ENCODE assay signal across 12 mouse cellular contexts in genomic region chr5:24342966-24343365, GRCm38 (mm10). TPM values are rescaled to one million over a fixed set of nuclear protein-coding genes. Genes with fewer than 3 reads are reported as not detected.
DNase-seq lines count a peak whose midpoint lies in the region; ATAC-seq and TF ChIP-seq lines count a peak whose summit lies in the region.
"Had no signal": no experiment of that assay in that cellular context is flagged by ENCODE, and none has a peak within 500 bp of the region (broad histone marks: within the 10 kb centered on the region; RNA-seq: fewer than 3 reads in every experiment).

No protein-coding gene starts in this region.

- H3K9ac ChIP-seq in forebrain, embryonic 11.5 days (ENCODE audit: low read length): no peak overlapping the region
- H3K9ac ChIP-seq in forebrain, postnatal 0 days: no peak overlapping the region
- no peak overlapping the region for H3K9ac ChIP-seq in liver, embryonic 16.5 days (ENCODE audit: low read depth, low read length)
- no peak overlapping the region for H3K9ac ChIP-seq in hindbrain, embryonic 15.5 days
- no peak overlapping the region for H3K9ac ChIP-seq in stomach, embryonic 15.5 days

- DNase-seq in forebrain, embryonic 11.5 days (ENCODE audit: low spot score): no peak
- DNase-seq in forebrain, postnatal 0 days: no peak
- no peak for DNase-seq in liver
- DNase-seq in adrenal gland, postnatal 10 days: no peak
- no peak for DNase-seq in lung, postnatal 14 days
- DNase-seq: cerebellum, postnatal 10 days; lung, adult 2 months; thymus, postnatal 36 days had no signal

- no peaks in the 10 kb centered on the region for H3K9me3 ChIP-seq in forebrain, embryonic 11.5 days (ENCODE audit: control insufficient read depth, low read length)
- no peaks in the 10 kb centered on the region for H3K9me3 ChIP-seq in forebrain, postnatal 0 days (ENCODE audit: low read length)
- no peaks in the 10 kb centered on the region for H3K9me3 ChIP-seq in liver, embryonic 16.5 days (replicated peaks; ENCODE audit: control insufficient read depth, low read length)
- no peaks in the 10 kb centered on the region for H3K9me3 ChIP-seq in hindbrain, embryonic 15.5 days
- no peaks in the 10 kb centered on the region for H3K9me3 ChIP-seq in stomach, embryonic 15.5 days

- 68% methylated on average over 8 of the region's 8 CpGs for WGBS in forebrain, embryonic 11.5 days
- 62% methylated on average over 8 of the region's 8 CpGs for WGBS in forebrain, postnatal 0 days
- WGBS in liver, embryonic 16.5 days (ENCODE audit: insufficient replicate concordance): 54% methylated on average over 8 of the region's 8 CpGs
- WGBS in hindbrain, embryonic 15.5 days: 45% methylated on average over 8 of the region's 8 CpGs
- WGBS in stomach, embryonic 15.5 days: 23% methylated on average over 8 of the region's 8 CpGs

- no peak overlapping the region for H3K4me2 ChIP-seq in forebrain, embryonic 11.5 days (ENCODE audit: low read depth, low read length, severe bottlenecking)
- no peak overlapping the region for H3K4me2 ChIP-seq in forebrain, postnatal 0 days (ENCODE audit: low read depth)
- no peak overlapping the region for H3K4me2 ChIP-seq in liver, embryonic 16.5 days (ENCODE audit: low read depth, low read length)
- H3K4me2 ChIP-seq in hindbrain, embryonic 15.5 days: no peak overlapping the region
- H3K4me2 ChIP-seq in stomach, embryonic 15.5 days: 0 out of 2 replicates have a peak overlapping the region, but pooled peaks have one; percentile 29

- H3K4me3 ChIP-seq in forebrain, embryonic 11.5 days (ENCODE audit: low read depth, low read length): no peak overlapping the region
- H3K4me3 ChIP-seq in forebrain, postnatal 0 days (ENCODE audit: low read depth, low read length): no peak overlapping the region
- H3K4me3 ChIP-seq in liver, embryonic 16.5 days (ENCODE audit: low read depth, low read length): no peak overlapping the region
- no peak overlapping the region for H3K4me3 ChIP-seq in hindbrain, embryonic 15.5 days
- no peak overlapping the region for H3K4me3 ChIP-seq in stomach, embryonic 15.5 days (replicated peaks)

- peaks cover 21% of the 10 kb centered on the region for H3K4me1 ChIP-seq in forebrain, embryonic 11.5 days (replicated peaks; ENCODE audit: control insufficient read depth, insufficient read depth, low read length)
- peaks cover 18% of the 10 kb centered on the region for H3K4me1 ChIP-seq in forebrain, postnatal 0 days (ENCODE audit: insufficient read depth)
- H3K4me1 ChIP-seq in liver, embryonic 16.5 days (ENCODE audit: control insufficient read depth, low read depth, low read length): peaks cover 28% of the 10 kb centered on the region
- H3K4me1 ChIP-seq in hindbrain, embryonic 15.5 days (replicated peaks): peaks cover 34% of the 10 kb centered on the region
- peaks cover 44% of the 10 kb centered on the region for H3K4me1 ChIP-seq in stomach, embryonic 15.5 days

- peak overlapping the region; percentile 95 for H3K27ac ChIP-seq in forebrain, embryonic 11.5 days (ENCODE audit: low read depth, low read length)
- no peak overlapping the region for H3K27ac ChIP-seq in forebrain, postnatal 0 days (ENCODE audit: low read depth, low read length)
- no peak overlapping the region for H3K27ac ChIP-seq in liver, embryonic 16.5 days (ENCODE audit: low read length)
- 0 out of 2 replicates have a peak overlapping the region, but pooled peaks have one; percentile 83 for H3K27ac ChIP-seq in hindbrain, embryonic 15.5 days (replicated peaks)
- H3K27ac ChIP-seq in stomach, embryonic 15.5 days: peak overlapping the region; percentile 71

- TF ChIP-seq CTCF in forebrain, postnatal 0 days (IDR thresholded peaks at IDR 0.05; ENCODE audit: low read depth): no peak

- no peaks in the 10 kb centered on the region for H3K27me3 ChIP-seq in forebrain, embryonic 11.5 days (ENCODE audit: control insufficient read depth, insufficient read depth, low read length)
- H3K27me3 ChIP-seq in forebrain, postnatal 0 days (ENCODE audit: insufficient read depth, low read length): no peaks in the 10 kb centered on the region
- H3K27me3 ChIP-seq in liver, embryonic 16.5 days (ENCODE audit: control insufficient read depth, insufficient read depth, low read depth, low read length): peaks cover 2% of the 10 kb centered on the region; the same call in 1 of the 2 replicates
- H3K27me3 ChIP-seq in hindbrain, embryonic 15.5 days: no peaks in the 10 kb centered on the region
- no peaks in the 10 kb centered on the region for H3K27me3 ChIP-seq in stomach, embryonic 15.5 days (replicated peaks)

- no peaks in the 10 kb centered on the region for H3K36me3 ChIP-seq in forebrain, embryonic 11.5 days (ENCODE audit: control insufficient read depth, insufficient read depth, low read length)
- H3K36me3 ChIP-seq in forebrain, postnatal 0 days (ENCODE audit: insufficient read depth): 0 out of 2 replicates have a peak, but pooled peaks cover 3% of the 10 kb centered on the region
- no peaks in the 10 kb centered on the region for H3K36me3 ChIP-seq in liver, embryonic 16.5 days (ENCODE audit: control insufficient read depth, insufficient read depth)
- H3K36me3 ChIP-seq in hindbrain, embryonic 15.5 days: no peaks in the 10 kb centered on the region
- H3K36me3 ChIP-seq in stomach, embryonic 15.5 days: no peaks in the 10 kb centered on the region

- no peak for ATAC-seq in forebrain, embryonic 11.5 days (replicated peaks; ENCODE audit: low FRiP score)
- ATAC-seq in forebrain, postnatal 0 days: no peak
- ATAC-seq in liver, embryonic 16.5 days (ENCODE audit: low read depth): peak; percentile 55; the same call in 1 of the 2 replicates
- no peak for ATAC-seq in hindbrain, embryonic 15.5 days (ENCODE audit: low FRiP score, low read depth)
- no peak for ATAC-seq in stomach, embryonic 15.5 days (ENCODE audit: insufficient read depth, low FRiP score, low read depth)
- ATAC-seq: inflammation-experienced regulatory T-cells, adult 6 months had no signal

RNA-seq across cellular contexts. Expression of gene Kcnh2, which starts 8.4 kb away (rescaled TPM):
- 9.1 and 10.9 TPM in 2 replicates for polyA plus RNA-seq in forebrain, embryonic 11.5 days (2014; fragmentation: Nextera tagmentation; extraction: Ambion mirVana)
- 13.5 and 21.2 TPM in 2 replicates for total RNA-seq in forebrain, postnatal 0 days (2014; rRNA removed)
- polyA plus RNA-seq in forebrain, postnatal 0 days (2015; fragmentation: Nextera tagmentation; extraction: Ambion mirVana): 4.7 and 6.8 TPM in 2 replicates
- polyA plus RNA-seq in liver, embryonic 16.5 days (2015; fragmentation: Nextera tagmentation; extraction: Ambion mirVana): 0.20 and 0.27 TPM in 2 replicates
- polyA plus RNA-seq in hindbrain, embryonic 15.5 days (2015; fragmentation: Nextera tagmentation; extraction: Ambion mirVana): 13.0 and 17.9 TPM in 2 replicates
- 9.6 and 12.1 TPM in 2 replicates for polyA plus RNA-seq in stomach, embryonic 15.5 days (2015; fragmentation: Nextera tagmentation; extraction: Ambion mirVana)
- total RNA-seq in adrenal gland, postnatal 10 days (2021): 10 to 100 TPM; 12.8 to 23.1 TPM

RNA-seq across cellular contexts. Expression of gene Nos3, which starts 21.6 kb away (rescaled TPM):
- polyA plus RNA-seq in forebrain, embryonic 11.5 days (2014; fragmentation: Nextera tagmentation; extraction: Ambion mirVana): 6.6 and 7.4 TPM in 2 replicates
- total RNA-seq in forebrain, postnatal 0 days (2014; rRNA removed): 6.1 and 8.3 TPM in 2 replicates
- polyA plus RNA-seq in forebrain, postnatal 0 days (2015; fragmentation: Nextera tagmentation; extraction: Ambion mirVana): 6.3 and 6.8 TPM in 2 replicates
- 2.0 and 2.2 TPM in 2 replicates for polyA plus RNA-seq in liver, embryonic 16.5 days (2015; fragmentation: Nextera tagmentation; extraction: Ambion mirVana)
- 9.6 and 10.7 TPM in 2 replicates for polyA plus RNA-seq in hindbrain, embryonic 15.5 days (2015; fragmentation: Nextera tagmentation; extraction: Ambion mirVana)
- polyA plus RNA-seq in stomach, embryonic 15.5 days (2015; fragmentation: Nextera tagmentation; extraction: Ambion mirVana): 6.8 and 8.3 TPM in 2 replicates
- 10 to 100 TPM; 16.3 to 16.6 TPM for total RNA-seq in adrenal gland, postnatal 10 days (2021)

RNA-seq across cellular contexts. Expression of gene Atg9b, which starts 49.0 kb away (rescaled TPM):
- 0.21 and 0.44 TPM in 2 replicates for polyA plus RNA-seq in forebrain, embryonic 11.5 days (2014; fragmentation: Nextera tagmentation; extraction: Ambion mirVana)
- total RNA-seq in forebrain, postnatal 0 days (2014; rRNA removed): 8.0 and 9.5 TPM in 2 replicates
- 3.4 and 5.1 TPM in 2 replicates for polyA plus RNA-seq in forebrain, postnatal 0 days (2015; fragmentation: Nextera tagmentation; extraction: Ambion mirVana)
- polyA plus RNA-seq in liver, embryonic 16.5 days (2015; fragmentation: Nextera tagmentation; extraction: Ambion mirVana): 1.8 and 2.9 TPM in 2 replicates
- 2.9 and 3.6 TPM in 2 replicates for polyA plus RNA-seq in hindbrain, embryonic 15.5 days (2015; fragmentation: Nextera tagmentation; extraction: Ambion mirVana)
- 2.0 and 2.5 TPM in 2 replicates for polyA plus RNA-seq in stomach, embryonic 15.5 days (2015; fragmentation: Nextera tagmentation; extraction: Ambion mirVana)
- total RNA-seq in adrenal gland, postnatal 10 days (2021): under 1 TPM; 0.60 to 0.67 TPM

RNA-seq across cellular contexts. Expression of gene Abcb8, which starts 50.5 kb away (rescaled TPM):
- 45.5 and 57.8 TPM in 2 replicates for polyA plus RNA-seq in forebrain, embryonic 11.5 days (2014; fragmentation: Nextera tagmentation; extraction: Ambion mirVana)
- total RNA-seq in forebrain, postnatal 0 days (2014; rRNA removed): 58.2 and 64.1 TPM in 2 replicates
- 38.7 and 44.6 TPM in 2 replicates for polyA plus RNA-seq in forebrain, postnatal 0 days (2015; fragmentation: Nextera tagmentation; extraction: Ambion mirVana)
- 29.6 TPM in 2 replicates for polyA plus RNA-seq in liver, embryonic 16.5 days (2015; fragmentation: Nextera tagmentation; extraction: Ambion mirVana)
- 49.7 and 56.5 TPM in 2 replicates for polyA plus RNA-seq in hindbrain, embryonic 15.5 days (2015; fragmentation: Nextera tagmentation; extraction: Ambion mirVana)
- 49.9 and 59.5 TPM in 2 replicates for polyA plus RNA-seq in stomach, embryonic 15.5 days (2015; fragmentation: Nextera tagmentation; extraction: Ambion mirVana)
- total RNA-seq in adrenal gland, postnatal 10 days (2021): 100 to 1,000 TPM in 1 of 2 experiments, 10 to 100 TPM in 1; 93.7 to 116 TPM

Comparison
In these comparisons a context has a peak if more than half of its experiments do, and no peak if none do; other contexts are left out.
1. H3K27ac ChIP-seq: peak in forebrain, embryonic 11.5 days (single experiment), hindbrain, embryonic 15.5 days (single experiment) and stomach, embryonic 15.5 days (single experiment); none in forebrain, postnatal 0 days (single experiment) and liver, embryonic 16.5 days (single experiment).